Mouse (Mus musculus) limb, embryonic 13.5 days (tissue): ENCODE results near the gene Fsd2. TPM values are rescaled to one million over a fixed set of nuclear protein-coding genes. Genes with fewer than 3 reads are reported as not detected.

Source experiments
- ATAC-seq: fragments of 200-750 bp; cut with Nextera tagmentation; 2 replicates; pipeline ENCODE4 v1.8.0; 2017; ENCODE audit warnings: low read depth, moderate number of reproducible peaks, moderate TSS enrichment; ENCODE audit not compliant: low FRiP score
- H3K27ac ChIP-seq: fragments of 300-500 bp; sonication (generic); 2 replicates; pipeline ENCODE4 v1.5.1; 2015; ENCODE audit warnings: inconsistent platforms, mild to moderate bottlenecking, moderate library complexity
- H3K27me3 ChIP-seq: fragments of 300-500 bp; sonication (generic); 2 replicates; pipeline ENCODE4 v1.6.1; 2015; ENCODE audit warnings: mild to moderate bottlenecking, inconsistent platforms
- H3K36me3 ChIP-seq: fragments of 300-500 bp; sonication (generic); 2 replicates; pipeline ENCODE4 v1.6.1; 2015; ENCODE audit warnings: inconsistent platforms, mild to moderate bottlenecking, moderate library complexity
- H3K4me1 ChIP-seq: fragments of 300-500 bp; sonication (generic); 2 replicates; pipeline ENCODE4 v1.6.1; 2015; ENCODE audit warnings: inconsistent platforms
- H3K4me2 ChIP-seq: fragments of 300-500 bp; sonication (generic); replicated peaks from 2 replicates; pipeline ENCODE4 v1.6.1; 2015; ENCODE audit warnings: inconsistent platforms, mild to moderate bottlenecking, moderate library complexity
- H3K4me3 ChIP-seq: fragments of 300-500 bp; sonication (generic); 2 replicates; pipeline ENCODE4 v1.5.1; 2015; ENCODE audit warnings: moderate library complexity, mild to moderate bottlenecking, inconsistent platforms
- H3K9ac ChIP-seq: fragments of 300-500 bp; sonication (generic); 2 replicates; pipeline ENCODE4 v1.6.1; 2015; ENCODE audit warnings: mild to moderate bottlenecking, inconsistent platforms
- H3K9me3 ChIP-seq: fragments of 300-500 bp; sonication (generic); 2 replicates; pipeline ENCODE4 v1.6.1; 2016; ENCODE audit warnings: inconsistent platforms
- WGBS: fragments of 180-500 bp; shearing (Covaris S2); methylation state at CpG from one replicate; pipeline ENCODE4 v1.1.7; 2015; 5-methylcytosine and 5-hydroxymethylcytosine counted together
- polyA plus RNA-seq: library from polyadenylated mRNA; unstranded; fragments of >200 nt; fragmentation: Nextera tagmentation; extraction: Ambion mirVana; gene quantifications from 2 replicates; pipeline ENCODE4 v1.2.1, GENCODE M21; 2015

The Fsd2 gene
- polyA plus RNA-seq, result 0.33 and 0.51 TPM in 2 replicates

DNA sequence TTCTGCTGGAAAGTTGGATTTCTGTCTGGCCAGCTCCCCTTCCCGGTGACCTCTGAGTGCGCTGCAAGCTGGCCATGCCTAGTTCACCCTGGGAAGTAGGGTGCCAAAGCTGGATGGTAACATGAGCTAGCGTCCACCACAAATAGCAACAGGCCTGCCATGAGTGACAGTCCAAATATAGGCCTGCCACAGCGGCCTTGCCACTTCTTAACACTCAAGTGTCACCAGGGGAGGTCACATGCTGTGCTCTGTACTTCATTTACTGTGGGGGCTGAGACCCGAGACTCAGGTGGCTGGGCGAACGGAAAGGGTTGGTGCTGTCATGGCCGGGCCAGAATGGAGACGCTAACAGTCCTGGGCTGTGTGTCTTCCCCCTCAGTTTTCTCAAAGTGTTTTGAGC is at the start of gene Fsd2:
Gene Fsd2, minus strand, starts transcription at position 53 of the 400 bp plus-strand sequence.
- no peaks in the 10 kb centered on the region for H3K36me3 ChIP-seq
- no peak within 1 kb of the TSS for H3K4me3 ChIP-seq
- no peaks in the 10 kb centered on the region for H3K27me3 ChIP-seq
- no peaks in the 10 kb centered on the region for H3K9me3 ChIP-seq
- no peak for ATAC-seq
- no peak within 1 kb of the TSS for H3K27ac ChIP-seq
- H3K4me2 ChIP-seq, result no peak within 1 kb of the TSS
- WGBS, result 67% methylated on average over 9 of the region's 9 CpGs
- no peak within 1 kb of the TSS for H3K9ac ChIP-seq
- peaks cover 9% of the 10 kb centered on the region; the same call in 1 of the 2 replicates for H3K4me1 ChIP-seq

- Histone ChIP-seq H3K9me3 (no peaks in the 10 kb centered on the region), H3K4me1 (no peaks in the 10 kb centered on the region), H3K27me3 (no peaks in the 10 kb centered on the region), H3K36me3 (peaks cover 30% of the 10 kb centered on the region), H3K27ac (no peak overlapping the region), H3K4me3 (no peak overlapping the region), H3K9ac (no peak overlapping the region), H3K4me2 (no peak overlapping the region)
- no peak for ATAC-seq
- 84% methylated on average over 9 of the region's 9 CpGs for WGBS
These were observed 48.3 kb upstream of the Fsd2 start for GRCm38 (mm10) chr7:81615031-81615430.

DNA sequence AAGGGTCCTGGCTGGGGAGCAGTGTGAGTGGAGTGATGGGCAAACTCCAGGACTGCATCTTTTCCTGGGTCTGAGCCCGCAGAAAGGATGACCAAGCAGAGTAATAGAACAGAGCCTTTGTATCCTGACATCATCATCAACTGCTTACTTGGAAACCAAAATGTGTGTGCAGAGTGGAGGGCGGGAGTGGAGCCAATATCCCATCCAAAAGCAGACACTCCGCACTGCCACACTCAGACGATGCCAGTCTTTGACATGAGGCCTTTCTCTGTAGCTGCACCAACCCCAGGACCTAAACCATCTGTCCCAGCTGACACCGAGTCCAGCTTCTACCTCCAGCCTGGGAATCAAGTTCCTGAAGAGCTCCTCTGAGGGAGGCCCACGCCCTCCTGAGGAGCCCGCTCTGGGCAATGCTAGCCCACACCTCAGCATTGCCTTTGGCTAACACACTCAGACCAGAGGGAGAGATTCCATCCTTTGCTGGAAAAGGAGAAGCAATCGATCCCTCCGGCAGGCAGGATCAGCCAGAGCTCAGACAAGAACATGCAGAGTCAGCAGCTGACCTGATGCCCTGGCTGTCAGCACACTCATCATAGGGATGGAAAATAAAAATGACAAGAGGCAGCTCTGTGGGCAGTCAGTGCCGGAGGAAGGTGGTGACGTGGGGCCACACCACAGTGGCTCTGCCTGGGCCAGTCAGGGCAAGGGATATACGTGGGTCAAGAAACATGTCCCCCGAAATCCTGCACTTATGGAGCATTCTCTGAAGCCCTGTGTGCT is 46.3 kb upstream of the Fsd2 start:
- Histone ChIP-seq H3K4me3 (no peak overlapping the region), H3K27ac (no peak overlapping the region), H3K9ac (peak overlapping the region; percentile 31; the same call in 1 of the 2 replicates), H3K4me1 (no peaks in the 10 kb centered on the region), H3K27me3 (no peaks in the 10 kb centered on the region), H3K9me3 (no peaks in the 10 kb centered on the region), H3K4me2 (no peak overlapping the region), H3K36me3 (peaks cover 35% of the 10 kb centered on the region)
- WGBS, result 87% methylated on average over 13 of the region's 13 CpGs
- no peak for ATAC-seq

- WGBS, result 63% methylated on average over 18 of the region's 18 CpGs
These were observed 43.4 kb upstream of the Fsd2 start for GRCm38 (mm10) chr7:81610125-81610524.

DNA sequence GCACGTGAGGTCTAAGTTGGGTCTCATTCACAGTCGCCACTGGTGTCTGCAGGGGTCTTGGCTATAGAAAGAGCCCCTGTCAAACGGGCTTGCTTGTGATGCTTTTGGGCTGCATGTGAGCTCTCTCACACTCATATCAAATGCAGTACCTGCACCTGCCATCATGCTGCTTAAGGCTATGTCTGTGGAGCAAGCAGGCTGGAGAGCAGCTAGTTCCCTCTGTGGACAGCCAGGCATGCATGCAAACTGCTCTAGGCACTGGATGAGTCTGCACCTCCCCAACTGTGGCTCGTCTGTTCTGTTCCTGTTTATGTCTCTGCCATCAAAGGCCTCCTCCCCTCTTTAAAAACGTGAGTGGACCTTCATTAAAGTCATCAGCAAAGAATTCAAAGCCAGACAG is 39.7 kb upstream of the Fsd2 start:
- Histone ChIP-seq H3K4me2 (no peak overlapping the region), H3K27me3 (no peaks in the 10 kb centered on the region), H3K4me1 (no peaks in the 10 kb centered on the region), H3K4me3 (no peak overlapping the region), H3K9ac (no peak overlapping the region), H3K36me3 (peaks cover 14% of the 10 kb centered on the region; the same call in 1 of the 2 replicates), H3K27ac (no peak overlapping the region), H3K9me3 (no peaks in the 10 kb centered on the region)
- no peak for ATAC-seq
- WGBS, result 51% methylated on average over 5 of the region's 5 CpGs

More at GRCm38 (mm10) chr7:81610125-81610524, 43.4 kb upstream of the Fsd2 start:
- H3K9me3 ChIP-seq, result no peaks in the 10 kb centered on the region
- no peak overlapping the region for H3K27ac ChIP-seq
- no peak for ATAC-seq
- peaks cover 35% of the 10 kb centered on the region for H3K36me3 ChIP-seq
- no peak overlapping the region for H3K4me2 ChIP-seq
- H3K27me3 ChIP-seq, result no peaks in the 10 kb centered on the region
- no peaks in the 10 kb centered on the region for H3K4me1 ChIP-seq
- no peak overlapping the region for H3K4me3 ChIP-seq
- H3K9ac ChIP-seq, result no peak overlapping the region

DNA sequence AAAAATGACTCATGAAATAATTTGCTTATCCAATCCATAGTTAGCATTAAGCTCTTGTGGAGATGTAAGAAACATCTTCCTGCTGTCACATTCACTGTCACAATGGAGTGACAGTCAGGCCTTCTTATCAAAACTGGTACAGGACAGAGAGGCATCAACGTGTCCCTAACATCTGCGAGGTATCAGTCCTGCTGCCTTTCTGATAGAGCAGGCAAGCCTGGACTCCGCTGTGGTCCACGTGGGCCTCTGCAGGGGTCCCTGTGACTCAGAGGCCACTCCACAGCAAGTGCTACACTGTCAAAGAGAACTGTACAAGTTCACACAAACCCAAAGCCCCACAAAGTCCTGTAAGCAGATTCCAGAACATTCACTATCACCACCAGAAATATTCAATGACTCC is 38.7 kb upstream of the Fsd2 start:
- H3K4me3 ChIP-seq, result no peak overlapping the region
- 72% methylated on average over 4 of the region's 4 CpGs for WGBS
- no peak overlapping the region for H3K9ac ChIP-seq
- H3K27ac ChIP-seq, result no peak overlapping the region
- H3K36me3 ChIP-seq, result peaks cover 5% of the 10 kb centered on the region; the same call in 1 of the 2 replicates
- no peak for ATAC-seq
- H3K4me2 ChIP-seq, result no peak overlapping the region
- no peaks in the 10 kb centered on the region for H3K9me3 ChIP-seq
- H3K4me1 ChIP-seq, result no peaks in the 10 kb centered on the region
- H3K27me3 ChIP-seq, result no peaks in the 10 kb centered on the region

- Histone ChIP-seq H3K27ac (no peak overlapping the region), H3K9ac (no peak overlapping the region), H3K36me3 (peaks cover 4% of the 10 kb centered on the region; the same call in 1 of the 2 replicates), H3K4me2 (no peak overlapping the region), H3K9me3 (no peaks in the 10 kb centered on the region), H3K27me3 (no peaks in the 10 kb centered on the region), H3K4me3 (no peak overlapping the region), H3K4me1 (0 out of 2 replicates have a peak, but pooled peaks cover 2% of the 10 kb centered on the region)
- WGBS, result 83% methylated on average over 5 of the region's 5 CpGs
- ATAC-seq, result no peak
These were observed 38.2 kb upstream of the Fsd2 start for GRCm38 (mm10) chr7:81604991-81605390.

DNA sequence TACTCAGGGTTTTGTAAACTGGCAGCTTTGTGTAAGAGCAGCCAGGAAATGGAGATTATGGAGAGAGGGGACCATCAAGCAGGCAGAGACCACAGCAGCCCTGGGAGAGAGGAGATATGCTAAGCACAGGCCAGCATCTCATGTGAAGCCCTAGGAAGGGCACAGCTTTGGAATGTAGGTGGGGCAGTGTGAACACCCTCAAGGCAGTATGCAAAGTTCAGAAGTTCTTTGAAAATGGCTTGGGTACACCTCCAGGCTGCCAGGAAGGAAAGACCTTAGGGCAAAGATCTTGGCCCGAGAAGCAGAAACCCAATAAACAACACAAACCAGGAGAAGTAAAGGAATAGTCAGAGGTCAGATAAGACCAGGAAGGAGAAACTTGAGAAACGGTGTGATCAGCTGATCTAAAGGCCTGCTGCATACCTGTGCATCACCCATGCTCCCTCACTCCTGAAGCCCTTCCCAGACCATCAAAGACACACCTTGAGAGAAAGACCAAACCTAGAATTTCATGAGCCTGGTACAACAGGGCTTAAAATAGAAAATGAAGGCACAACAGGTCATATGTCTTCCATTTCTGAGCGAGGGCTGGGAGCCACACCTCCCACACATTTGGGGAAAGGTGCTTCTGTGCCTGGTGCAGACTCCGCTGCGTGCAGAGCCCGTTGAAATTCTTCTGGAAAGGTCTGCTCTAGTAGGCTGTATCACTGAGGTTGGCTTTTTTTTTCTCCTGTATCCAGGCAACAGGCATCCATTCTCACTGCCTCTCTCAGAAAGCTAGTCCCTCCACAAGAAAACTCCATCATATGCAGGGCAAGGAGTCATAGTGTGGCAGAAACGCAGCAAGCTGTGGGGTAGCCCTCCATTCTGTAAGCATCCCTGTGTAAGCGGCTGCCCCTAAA is 32.9 kb upstream of the Fsd2 start:
- Histone ChIP-seq H3K4me1 (0 out of 2 replicates have a peak, but pooled peaks cover 5% of the 10 kb centered on the region), H3K27me3 (no peaks in the 10 kb centered on the region), H3K9ac (no peak overlapping the region), H3K36me3 (peaks cover 35% of the 10 kb centered on the region), H3K4me3 (no peak overlapping the region), H3K27ac (no peak overlapping the region), H3K4me2 (no peak overlapping the region), H3K9me3 (no peaks in the 10 kb centered on the region)
- ATAC-seq, result no peak
- 71% methylated on average over 8 of the region's 8 CpGs for WGBS

GRCm38 (mm10) chr7:81597660-81598059 is 30.9 kb upstream of the Fsd2 start:
- WGBS, result 94% methylated on average over 1 of the region's 1 CpGs
- H3K27me3 ChIP-seq, result no peaks in the 10 kb centered on the region
- H3K4me2 ChIP-seq, result no peak overlapping the region
- H3K9ac ChIP-seq, result no peak overlapping the region
- H3K36me3 ChIP-seq, result peaks cover 51% of the 10 kb centered on the region
- 0 out of 2 replicates have a peak, but pooled peaks cover 5% of the 10 kb centered on the region for H3K4me1 ChIP-seq
- no peak overlapping the region for H3K27ac ChIP-seq
- no peak for ATAC-seq
- no peaks in the 10 kb centered on the region for H3K9me3 ChIP-seq
- H3K4me3 ChIP-seq, result no peak overlapping the region

- no peaks in the 10 kb centered on the region for H3K27me3 ChIP-seq
- H3K9ac ChIP-seq, result no peak overlapping the region
- ATAC-seq, result no peak
- peaks cover 67% of the 10 kb centered on the region for H3K36me3 ChIP-seq
- H3K27ac ChIP-seq, result no peak overlapping the region
- H3K4me1 ChIP-seq, result 0 out of 2 replicates have a peak, but pooled peaks cover 5% of the 10 kb centered on the region
- no peak overlapping the region for H3K4me3 ChIP-seq
- H3K9me3 ChIP-seq, result no peaks in the 10 kb centered on the region
- WGBS, result 88% methylated on average over 6 of the region's 6 CpGs
- H3K4me2 ChIP-seq, result no peak overlapping the region
These were observed 29.3 kb upstream of the Fsd2 start for GRCm38 (mm10) chr7:81596086-81596485.

DNA sequence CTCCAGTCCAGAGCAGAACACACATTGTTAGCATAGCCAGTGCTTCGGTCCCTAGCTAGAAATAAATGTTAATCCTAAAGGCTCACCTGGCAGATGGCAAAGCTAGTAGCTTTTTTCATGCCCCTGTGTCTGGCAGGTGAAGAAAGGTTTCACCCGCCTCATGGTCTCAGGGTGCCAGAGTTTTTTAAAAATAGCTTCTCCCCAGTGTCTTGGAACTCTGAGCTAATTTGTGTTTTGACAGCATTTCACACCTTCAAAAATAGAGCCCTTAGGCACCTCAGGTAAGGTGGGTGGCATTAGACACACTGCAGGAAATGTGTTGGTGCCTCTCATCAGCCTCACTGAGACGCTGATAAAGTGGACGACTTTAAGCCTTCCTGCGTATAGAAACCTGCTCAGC is 28.3 kb upstream of the Fsd2 start:
- no peak overlapping the region for H3K4me3 ChIP-seq
- peaks cover 76% of the 10 kb centered on the region for H3K36me3 ChIP-seq
- 79% methylated on average over 5 of the region's 5 CpGs for WGBS
- no peak overlapping the region for H3K9ac ChIP-seq
- H3K27ac ChIP-seq, result no peak overlapping the region
- H3K27me3 ChIP-seq, result no peaks in the 10 kb centered on the region
- no peaks in the 10 kb centered on the region for H3K9me3 ChIP-seq
- ATAC-seq, result no peak
- 0 out of 2 replicates have a peak, but pooled peaks cover 4% of the 10 kb centered on the region for H3K4me1 ChIP-seq
- no peak overlapping the region for H3K4me2 ChIP-seq

- Histone ChIP-seq H3K27me3 (no peaks in the 10 kb centered on the region), H3K9ac (no peak overlapping the region), H3K4me1 (no peaks in the 10 kb centered on the region), H3K27ac (no peak overlapping the region), H3K4me3 (no peak overlapping the region), H3K4me2 (no peak overlapping the region), H3K9me3 (no peaks in the 10 kb centered on the region), H3K36me3 (peaks cover 80% of the 10 kb centered on the region)
- no peak for ATAC-seq
- WGBS, result 93% methylated on average over 8 of the region's 8 CpGs
These were observed 26.6 kb upstream of the Fsd2 start for GRCm38 (mm10) chr7:81593387-81593786.
